Mouse (Mus musculus): ENCODE data around the gene Zfp644. TPM values are rescaled to one million over a fixed set of nuclear protein-coding genes. Genes with fewer than 3 reads are reported as not detected.

The Zfp644 gene
- total RNA-seq, 2 experiments from 2014 or later: 55.4 to 68.1 TPM

DNA sequence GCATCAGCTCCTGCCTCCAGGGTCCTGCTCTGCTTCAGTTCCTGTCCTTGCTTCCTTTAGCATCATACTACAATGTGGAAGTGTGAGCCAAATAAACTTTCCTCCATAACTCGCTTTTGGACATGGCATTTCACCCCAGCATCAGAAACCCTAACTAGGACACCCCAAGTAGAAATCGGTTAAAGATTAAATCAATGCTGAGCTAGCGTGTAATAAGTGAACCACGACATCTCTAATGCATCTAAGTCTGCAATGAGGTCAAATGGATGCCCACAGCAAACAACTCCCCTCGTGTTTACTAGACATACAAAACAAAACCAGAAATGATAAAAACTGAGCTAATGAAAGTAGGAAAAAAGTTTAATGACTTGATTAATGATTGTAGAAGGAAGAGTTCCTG is 92.7 kb downstream of the Zfp644 start:
- no peak for DNase-seq (ENCODE audit: low spot score in 2 of 2)

DNA sequence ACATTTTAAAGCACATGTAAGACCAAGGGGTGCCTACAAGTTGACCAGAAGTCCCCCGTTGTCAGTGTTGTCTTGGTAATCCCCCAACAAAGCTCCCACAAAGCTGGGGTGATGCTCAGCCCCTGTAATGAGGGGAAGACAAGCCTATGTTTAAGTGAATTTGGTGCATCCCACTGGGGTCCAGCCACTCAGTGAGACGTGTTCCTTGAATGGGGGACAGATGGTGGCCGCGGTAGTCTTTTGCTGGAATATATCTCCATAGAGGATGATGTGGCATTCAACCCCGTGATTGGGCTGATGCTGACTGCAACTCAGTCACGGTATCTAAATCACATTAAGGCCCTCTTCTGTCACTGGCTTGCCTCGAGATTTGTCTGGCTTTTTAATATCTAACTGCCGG is 97.6 kb downstream of the Zfp644 start:
- DNase-seq (ENCODE audit: low spot score in 2 of 2): no peak

DNA sequence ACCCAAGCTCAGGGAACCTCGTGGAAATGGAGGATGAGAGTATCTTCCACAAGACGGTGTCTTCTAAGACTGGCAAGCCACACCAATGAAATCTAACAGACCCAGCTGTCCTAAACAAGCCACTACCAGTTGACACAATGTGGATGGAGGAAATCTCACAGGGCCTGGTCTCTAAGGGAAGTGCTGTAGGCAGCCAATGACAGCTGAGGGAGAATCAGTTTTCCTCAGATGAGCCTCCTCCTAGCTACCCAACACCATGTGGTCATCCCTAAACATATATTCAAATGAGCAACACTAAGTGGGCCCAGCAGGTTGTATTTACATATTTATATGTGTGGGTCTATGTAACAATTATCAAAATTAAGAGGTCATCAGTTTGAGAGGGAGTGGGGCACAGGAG is 99.6 kb downstream of the Zfp644 start:
- no peak for DNase-seq (ENCODE audit: low spot score in 2 of 2)

DNA sequence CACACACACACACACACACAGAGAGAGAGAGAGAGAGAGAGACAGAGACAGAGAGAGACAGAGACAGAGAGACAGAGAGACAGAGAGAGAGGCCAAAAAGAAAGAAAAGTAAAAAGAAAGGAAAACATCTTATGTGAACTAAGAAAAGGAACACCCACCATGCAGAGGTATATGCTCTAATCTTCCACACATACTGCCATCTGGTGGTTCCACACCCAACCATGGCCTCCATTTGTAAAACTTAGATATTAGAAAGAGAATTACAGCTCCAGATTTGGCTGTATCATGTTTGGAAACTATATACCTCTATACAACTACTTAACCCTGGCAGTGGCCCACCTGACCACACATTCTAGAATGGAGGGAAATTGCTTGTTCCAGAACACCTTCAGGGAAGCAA is 102.7 kb downstream of the Zfp644 start:
- DNase-seq (ENCODE audit: low spot score in 2 of 2): no peak

DNA sequence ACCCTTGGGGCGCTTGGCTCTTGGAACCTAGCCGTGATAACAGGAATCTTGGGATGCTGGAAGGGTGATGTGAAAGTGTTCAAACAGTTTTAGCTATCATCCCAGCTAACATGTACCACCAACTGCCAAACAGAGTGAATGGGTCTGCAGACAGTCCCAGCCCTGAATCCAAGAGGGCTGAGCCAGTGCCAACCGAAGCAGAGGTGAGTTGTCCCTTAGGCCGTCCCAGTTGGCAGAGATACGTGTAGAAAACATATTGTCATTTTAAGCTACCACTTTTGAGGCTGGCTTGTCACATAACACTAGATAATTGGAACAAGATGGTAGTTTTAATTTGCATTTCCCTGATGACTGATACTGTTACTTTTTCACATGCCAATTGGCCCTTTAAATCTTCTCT is 106.4 kb downstream of the Zfp644 start:
- DNase-seq (ENCODE audit: low spot score in 2 of 2): no peak

DNA sequence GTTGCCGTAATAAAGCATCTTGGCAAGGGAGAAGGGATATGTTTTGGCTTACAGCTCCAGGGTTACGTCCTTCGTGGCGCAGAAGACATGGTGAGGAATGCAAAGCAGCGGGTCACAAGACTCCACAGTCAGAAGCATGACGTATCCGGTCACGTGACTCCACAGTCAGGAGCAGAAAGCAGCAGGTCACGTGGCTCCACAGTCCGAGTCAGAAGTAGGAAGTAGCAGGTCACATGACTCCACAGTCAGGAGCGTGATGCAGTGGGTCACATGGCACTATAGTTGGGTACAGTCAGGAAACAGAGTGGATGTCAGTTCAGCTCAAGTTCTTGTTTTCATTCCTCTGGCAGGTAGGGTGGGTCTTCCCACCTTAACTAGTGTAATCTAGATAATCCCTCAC is 107.4 kb downstream of the Zfp644 start:
- no peak for DNase-seq (ENCODE audit: low spot score in 2 of 2)

DNA sequence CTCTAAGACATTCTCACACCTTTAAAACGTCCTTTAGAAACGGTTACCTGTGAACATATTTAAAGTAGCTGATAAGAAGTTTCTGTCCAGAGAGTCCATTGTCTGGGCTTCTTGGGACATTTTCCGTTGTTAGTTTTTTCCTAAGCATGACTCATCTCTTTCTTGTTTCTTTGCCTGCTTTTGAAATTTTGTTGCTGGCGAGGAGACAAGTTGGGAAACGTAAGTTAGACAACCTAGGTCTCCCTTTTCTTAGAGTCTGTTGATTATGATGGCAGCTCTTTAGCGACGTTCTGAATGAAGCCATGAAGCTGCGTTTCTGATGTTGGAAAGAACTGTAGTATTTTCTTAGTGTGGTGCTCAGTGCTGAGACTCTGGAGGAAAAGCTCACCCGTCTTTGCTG is 108.1 kb downstream of the Zfp644 start:
- DNase-seq (ENCODE audit: low spot score in 2 of 2): no peak

DNA sequence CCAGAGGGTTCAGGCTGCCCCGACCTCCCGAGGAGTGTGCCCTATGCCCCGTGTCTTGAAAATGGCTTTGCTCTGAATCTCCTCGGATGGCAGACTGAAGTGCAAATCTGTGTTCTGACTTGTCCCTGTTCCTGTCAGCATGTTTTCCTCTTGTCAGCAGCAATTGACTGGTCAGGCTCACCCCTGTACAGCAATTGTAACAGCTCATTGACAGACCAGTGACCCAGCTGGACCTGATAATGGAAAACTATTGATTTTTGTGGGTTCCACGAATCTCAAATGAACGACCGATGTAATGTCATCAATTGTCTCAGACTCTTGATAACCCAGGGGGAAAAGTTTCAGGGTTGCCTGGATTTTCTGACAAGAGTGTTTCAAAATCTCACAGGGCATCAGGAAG is 116.1 kb downstream of the Zfp644 start:
- no peak for DNase-seq (ENCODE audit: low spot score in 2 of 2)

DNA sequence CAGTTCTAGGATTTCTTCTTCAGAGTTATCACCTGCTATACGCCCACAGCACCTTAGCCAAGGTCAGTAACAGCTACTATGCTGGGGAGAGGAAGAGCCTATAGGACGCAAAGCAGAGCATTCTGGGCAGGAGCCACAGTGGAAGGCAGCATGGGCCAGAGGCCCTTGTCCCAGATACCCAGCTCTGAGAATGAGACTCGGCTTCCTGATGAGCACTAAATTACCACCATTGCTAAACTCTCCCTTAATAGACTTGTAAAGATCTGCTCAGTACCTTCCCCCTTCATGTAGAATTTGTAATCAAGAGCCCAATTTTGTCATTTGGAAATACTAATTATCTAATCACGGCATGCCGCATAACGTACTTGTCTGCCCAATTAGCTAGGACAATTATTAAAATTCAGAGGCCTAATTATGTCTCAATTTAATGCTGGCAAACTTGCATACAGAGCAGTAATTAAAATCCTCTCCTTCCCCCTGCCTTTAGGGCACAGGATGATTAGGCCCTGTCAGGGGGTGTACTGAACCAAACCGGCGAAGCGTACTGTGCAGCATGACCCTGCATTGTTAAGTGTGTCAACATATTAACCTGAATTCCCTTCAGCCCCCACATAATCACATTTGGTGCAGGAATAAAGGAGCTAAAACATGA is 119.7 kb downstream of the Zfp644 start:
- DNase-seq (ENCODE audit: low spot score in 2 of 2): no peak

DNA sequence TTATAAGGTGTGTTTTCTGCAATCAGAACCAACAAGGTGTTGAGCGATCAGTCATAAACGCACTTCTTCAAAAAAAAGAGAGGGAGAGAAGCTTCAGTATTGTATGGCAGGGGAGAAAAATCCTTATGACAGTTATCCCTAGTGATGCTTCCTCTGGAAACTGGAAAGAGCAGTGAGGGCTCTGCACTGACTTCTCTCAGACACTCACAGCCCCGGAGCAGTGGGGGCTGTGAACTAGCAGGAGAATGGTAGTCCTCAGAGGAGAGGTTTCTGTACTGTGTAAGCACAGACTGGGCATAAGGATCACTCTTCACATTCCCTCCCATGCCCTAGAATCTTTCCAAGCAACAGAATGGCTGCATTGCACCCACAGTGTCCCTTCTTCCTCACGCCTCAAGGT is 122.0 kb downstream of the Zfp644 start:
- DNase-seq (ENCODE audit: low spot score in 2 of 2): no peak

DNA sequence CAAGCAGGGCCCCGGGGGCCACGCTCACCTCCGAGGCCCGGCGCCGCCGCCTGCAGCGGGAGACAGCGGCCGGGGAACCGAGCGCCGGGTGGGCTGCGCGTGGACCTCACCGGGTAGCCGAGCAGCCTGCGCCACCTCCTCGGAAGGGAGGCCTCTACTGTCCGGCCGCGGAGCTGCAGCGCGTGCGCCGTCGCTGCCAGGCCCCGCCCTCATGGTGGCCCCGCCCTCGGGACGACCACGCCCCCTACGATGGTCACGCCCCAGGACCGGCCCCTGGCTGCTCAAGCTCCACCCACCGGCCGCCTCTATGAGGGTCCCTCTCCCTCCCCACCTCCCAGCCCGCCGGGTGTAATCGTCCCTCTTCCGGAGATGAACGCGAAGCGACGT is 122.5 kb downstream of the Zfp644 start:
- DNase-seq (ENCODE audit: low spot score in 2 of 2): peak; percentile 87 to 88

DNA sequence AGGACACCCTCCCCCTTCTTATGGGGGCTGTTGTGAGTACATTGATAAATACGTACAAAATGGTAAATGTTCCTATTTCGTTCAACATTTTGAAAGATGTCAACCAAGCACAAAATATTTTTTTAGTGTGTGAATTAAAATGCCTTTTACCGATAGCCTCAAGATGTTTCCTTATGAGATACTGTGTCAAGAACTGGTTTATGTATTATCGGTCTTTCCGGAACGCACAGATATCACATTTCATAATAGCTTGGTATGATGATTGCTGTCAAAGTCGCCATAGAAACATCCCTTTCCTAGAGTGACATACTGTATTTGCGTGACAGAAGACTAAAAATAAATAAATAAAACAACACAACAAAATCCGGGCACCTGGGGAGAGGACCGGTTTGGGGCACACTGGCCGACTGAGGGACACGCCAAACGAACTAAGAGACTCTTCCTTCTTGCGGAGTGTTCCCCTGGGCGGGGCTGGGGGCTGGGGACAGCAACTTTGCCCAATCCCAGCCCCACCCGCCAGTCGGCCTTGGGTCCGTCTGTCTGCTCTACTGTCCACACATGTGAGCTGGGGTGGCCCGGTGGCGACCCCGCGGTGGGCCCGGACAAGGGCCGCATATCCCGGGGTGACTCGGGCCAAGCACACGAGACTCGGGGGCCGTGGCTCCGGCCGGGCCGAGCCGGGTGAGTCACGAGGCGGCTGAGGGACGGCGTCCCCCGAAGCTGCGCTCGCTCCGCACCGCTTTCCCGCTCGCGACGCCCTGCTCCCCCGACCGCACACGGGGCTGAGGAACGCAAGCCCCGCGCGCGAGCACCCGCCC is 123.1 kb downstream of the Zfp644 start:
- DNase-seq (ENCODE audit: low spot score in 2 of 2): peak in 1 of 2 experiments; percentile 28

Other genes with a start within 250 kb of the Zfp644 start
- not detected for gene Barhl2, start 239.1 kb downstream of the Zfp644 start, total RNA-seq (2021)
- gene Gm17304, start 88.2 kb downstream of the Zfp644 start, total RNA-seq (2021): not detected
- under 1 TPM; 0.10 to 0.19 TPM for gene Hfm1, start 229.0 kb upstream of the Zfp644 start, total RNA-seq (2021)